Mouse (Mus musculus) gastrocnemius, adult 8-10 months (tissue): Measurements from ENCODE around the gene Gabpb1. TPM values are rescaled to one million over a fixed set of nuclear protein-coding genes. Genes with fewer than 3 reads are reported as not detected.
"Not testable (repeated sequence)": the region's sequence is repeated elsewhere in the genome, so short reads cannot be mapped to it uniquely, and the experiment has no call there.

Experiments
- DNase-seq, 2 experiments: peaks; one replicate each; pipeline ENCODE4 v3.0.0; 2022; ENCODE audit warnings: low spot score in 2 of 2
- total RNA-seq, 4 experiments: library from RNA; stranded (reverse); gene quantifications; 2 replicates each; pipeline ENCODE4 v1.2.4; 2022

Gene Gabpb1
- total RNA-seq, 4 experiments from 2014 or later = 6.1 to 9.0 (median 6.4) TPM

DNA sequence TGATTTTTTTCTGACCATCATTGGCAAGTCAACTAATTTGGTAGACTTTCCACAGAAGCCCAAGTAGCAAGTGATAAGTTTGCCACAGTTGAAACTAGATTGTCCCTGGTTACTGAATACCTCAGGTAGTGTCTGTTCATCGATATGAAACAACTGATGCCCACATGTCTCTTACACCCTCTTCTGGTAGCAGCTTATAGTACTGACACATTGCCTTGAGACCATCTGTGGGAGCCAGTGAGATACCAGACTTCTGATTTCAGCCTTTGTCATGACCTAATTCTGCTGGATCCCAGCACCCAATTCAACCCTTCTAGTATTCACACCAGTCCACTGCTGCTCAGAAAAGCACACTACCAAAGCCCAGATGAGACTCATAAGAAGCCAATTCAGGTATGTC, 31.4 kb downstream of the Gabpb1 start:
- DNase-seq = no peak

DNA sequence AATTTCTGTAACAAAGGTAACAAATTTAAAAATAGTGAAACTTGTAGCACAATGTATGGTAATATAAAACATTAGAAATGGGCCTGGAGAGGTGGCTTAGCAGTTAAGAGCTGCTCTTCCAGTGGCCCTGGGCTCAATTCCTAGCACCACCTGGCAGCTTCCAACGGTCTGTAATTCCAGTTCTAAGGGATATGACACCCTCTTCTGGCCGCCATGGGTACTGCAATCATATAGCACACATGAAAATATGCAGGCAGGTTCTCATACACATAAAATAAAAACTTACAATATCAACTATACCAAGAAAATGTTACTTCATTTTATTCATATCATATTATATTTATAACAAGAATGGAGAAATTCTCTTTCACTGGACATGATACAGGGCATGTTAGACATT, 35.8 kb downstream of the Gabpb1 start:
- no peak for DNase-seq

DNA sequence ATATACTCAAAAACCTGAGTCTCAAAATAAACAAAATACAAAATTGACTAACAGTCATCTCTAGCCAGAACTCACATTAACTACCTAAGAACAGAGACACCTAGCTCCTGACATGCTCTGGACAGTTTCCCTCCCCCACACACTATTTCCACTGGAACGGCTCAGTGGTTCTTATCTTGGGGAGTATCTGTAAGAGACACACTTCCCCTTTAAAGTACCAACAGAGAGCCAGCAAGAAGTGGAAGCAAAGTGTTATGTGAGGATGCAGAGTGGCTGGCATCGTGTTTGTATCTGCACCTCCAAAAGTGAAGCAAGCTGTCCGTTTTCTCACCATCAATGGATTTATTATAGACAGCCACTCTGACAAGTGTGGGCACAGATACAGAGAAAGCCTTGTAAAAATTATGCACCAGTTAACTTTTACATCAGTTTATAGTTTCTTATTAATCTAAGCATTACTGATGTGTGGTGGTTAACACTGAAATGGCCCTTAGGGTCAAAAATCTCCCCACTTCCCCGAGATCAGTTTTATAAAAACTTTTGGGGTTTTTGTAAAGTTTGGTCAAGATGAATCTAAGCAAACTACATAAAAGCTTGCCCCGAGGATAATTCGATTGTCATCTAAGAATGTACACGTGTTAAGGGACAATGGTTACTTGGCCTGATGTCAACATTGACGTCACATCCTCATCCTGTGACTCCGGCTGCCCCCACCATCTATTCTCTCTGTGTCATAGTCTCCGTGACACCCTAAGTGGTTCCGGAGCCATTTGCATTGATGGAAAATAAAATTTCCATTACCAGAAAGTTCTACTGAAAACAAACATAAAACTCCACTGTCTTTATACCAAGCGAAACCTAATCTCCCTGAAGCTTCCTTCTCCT, 40.0 kb downstream of the Gabpb1 start:
- DNase-seq = no peak

DNA sequence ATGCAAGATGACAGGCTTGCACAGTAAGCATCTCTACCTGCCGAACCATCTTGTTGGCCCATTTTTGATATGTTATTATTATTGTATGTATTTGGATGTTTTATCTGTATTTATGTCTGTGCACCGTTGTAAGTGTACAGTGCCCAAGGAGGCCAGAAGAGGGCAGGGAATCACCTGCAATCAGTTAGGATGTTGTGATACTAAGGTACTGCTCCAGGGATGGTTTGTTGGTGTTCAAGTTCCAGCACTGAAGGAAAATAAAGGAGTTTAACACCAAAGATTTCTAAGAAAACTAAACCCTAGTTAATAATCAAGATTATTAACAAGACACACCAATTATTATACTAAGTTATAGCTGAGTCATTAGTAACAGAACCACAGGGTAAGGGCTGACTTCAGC, 43.0 kb downstream of the Gabpb1 start:
- no peak for DNase-seq

DNA sequence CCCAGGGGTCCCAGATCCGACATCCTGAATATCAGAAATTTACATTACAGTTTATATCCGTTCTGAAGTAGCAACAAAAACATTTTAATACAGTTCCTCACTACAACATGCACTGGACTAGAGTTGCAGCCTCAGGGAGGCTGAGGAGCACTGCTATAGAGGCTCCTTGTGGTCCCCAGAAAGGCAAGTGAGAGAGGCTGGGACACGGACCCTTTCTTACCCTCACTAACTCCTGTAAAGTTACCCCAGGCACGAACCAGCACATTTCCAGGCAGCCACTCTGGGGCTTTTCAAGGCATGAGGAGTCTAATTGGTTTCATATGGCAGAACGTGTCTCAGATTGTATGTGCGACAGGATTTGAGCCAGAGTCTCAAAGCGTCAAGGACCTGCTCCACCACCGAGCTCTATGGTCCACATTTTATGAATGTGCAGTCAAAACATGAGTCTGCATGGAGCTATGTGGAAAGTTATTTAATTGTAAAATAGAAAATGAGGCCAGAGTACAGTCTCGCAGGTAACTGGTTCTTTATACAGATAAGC, 47.6 kb downstream of the Gabpb1 start:
- no peak for DNase-seq

DNA sequence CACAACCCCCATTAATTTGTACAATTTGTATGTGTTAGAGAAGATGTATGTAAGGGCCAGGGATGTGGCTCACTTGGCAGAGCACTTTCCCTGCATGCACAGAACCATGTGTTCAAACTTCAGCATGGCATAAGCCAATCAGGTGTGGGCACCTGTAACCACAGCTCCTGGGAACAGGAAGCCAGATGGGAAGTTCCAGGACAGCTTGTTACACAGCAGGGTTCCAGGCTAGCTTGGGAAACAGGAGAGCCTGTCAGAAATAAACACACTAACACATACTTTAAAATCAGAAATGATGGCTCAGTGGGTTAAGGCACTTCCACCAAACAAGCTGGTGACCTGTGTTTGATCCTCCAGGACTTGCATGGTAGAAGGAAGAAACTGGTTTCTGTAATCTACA, 53.0 kb downstream of the Gabpb1 start:
- DNase-seq = no peak

DNA sequence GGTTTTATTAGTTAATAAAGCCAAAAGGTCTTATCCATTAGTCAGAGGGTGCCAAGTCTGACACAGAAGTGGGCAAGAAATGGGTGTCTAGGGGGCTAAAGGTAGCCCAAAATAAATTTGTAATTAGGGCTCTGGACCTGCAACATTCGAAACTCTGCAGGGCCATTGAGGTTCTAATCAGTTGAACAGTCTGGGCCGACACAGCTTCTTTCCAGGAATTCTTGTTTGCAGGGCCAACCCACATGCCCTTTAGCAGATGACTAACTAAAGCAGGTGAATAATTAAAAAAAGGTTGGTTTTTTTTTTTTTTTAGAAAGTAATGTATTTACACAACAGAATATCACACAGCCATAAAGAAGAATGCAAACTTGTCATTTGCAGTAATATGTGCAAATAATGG, 53.7 kb downstream of the Gabpb1 start:
- DNase-seq = no peak

DNA sequence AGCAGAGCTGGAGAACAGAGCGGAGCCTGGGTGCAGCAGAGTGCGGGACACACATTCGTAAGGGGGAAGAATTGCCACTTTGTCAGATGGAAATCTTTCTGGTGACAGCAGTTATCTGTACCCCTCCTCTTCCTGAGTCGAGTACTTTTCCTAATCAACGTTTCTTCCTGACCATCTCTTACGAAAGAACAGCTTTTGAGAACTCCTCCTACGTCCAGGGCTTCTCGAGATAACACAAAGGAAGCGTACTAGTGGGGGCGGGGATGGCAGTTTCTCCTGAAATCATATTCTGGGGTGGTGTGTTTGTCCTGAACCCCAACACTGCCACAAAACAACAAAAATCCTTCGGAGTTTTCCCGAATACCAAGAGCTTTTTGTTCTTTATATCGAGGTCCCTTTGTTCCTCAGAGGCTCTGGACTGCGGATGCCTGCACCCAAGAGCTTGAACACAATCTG, 56.9 kb downstream of the Gabpb1 start, which contains the start of gene Hdc:
Hdc (minus strand) TSS at position 51 of the 456 bp plus-strand sequence.
- DNase-seq = no peak

DNA sequence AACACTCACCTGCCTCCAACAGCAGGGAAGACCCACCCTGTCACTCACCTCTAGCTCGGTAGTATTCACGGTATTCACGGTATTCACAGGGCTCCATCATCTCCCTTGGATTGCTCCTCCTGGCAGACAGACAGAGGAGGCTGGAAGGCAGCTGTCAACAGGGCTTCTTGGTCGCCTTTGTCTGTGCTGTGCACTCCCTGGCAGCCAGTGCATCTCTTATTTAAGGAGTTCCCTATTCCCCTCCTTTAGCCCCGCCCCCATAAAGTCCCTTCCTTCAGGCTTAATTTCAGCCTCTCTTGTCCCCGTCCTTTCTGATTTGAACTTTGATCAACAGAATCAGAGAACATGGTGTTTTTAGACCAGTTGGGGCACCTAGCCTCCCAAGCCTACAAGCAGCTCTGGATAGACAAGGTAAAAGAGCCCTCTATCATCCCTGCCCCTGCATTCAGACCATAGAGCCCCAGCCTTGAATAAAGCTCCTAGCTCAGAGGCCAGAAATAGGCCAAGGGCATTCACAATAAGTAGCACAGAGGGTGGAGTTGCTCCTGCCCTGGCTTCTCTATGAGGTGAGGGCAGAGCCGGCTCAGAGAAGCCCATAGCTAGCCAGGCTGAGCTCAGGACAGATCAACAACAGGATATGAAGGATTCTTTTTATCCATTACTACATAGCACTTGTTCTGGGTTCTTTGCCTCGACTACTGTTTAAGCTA, 57.5 kb downstream of the Gabpb1 start:
- DNase-seq = no peak

DNA sequence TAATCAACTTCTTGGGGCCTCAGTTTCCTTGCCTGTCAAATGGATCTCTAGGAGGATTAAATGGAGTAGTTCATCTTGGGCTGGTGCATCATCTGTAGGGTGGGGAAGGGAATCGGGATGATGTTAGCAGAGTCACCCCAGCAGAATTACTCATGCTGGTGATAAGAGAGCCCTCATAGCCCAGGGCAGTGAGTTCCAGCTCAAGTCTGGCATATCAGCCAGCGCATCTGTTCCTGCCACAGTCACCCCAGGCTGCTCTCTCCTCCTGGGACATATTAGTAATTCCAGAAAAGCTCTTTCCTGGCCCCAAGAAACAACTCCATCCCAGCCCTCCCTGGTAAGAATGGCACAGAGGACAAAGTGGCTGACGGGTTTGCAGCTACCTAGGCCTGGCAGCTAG, 60.8 kb downstream of the Gabpb1 start:
- no peak for DNase-seq

DNA sequence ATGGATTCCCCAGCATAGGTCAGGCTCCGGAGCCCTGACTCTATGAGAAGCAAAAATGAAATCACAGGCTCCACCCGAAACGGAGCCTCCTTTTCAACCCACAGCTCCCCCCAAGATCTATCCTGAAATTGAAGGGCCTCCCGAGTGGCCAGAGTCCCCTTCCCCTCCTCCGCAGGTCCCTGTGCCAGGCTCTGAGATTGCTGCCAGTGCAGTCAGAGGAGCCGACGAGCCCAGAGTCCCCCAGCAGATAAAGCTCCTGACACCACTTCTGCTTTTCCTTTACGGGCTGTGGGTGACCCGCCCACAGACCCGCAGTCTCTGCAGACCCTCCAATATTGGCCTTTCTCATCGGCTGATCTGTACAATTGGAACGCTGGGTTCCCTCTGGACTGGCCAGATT, 66.5 kb downstream of the Gabpb1 start:
- DNase-seq = not testable (repeated sequence)

DNA sequence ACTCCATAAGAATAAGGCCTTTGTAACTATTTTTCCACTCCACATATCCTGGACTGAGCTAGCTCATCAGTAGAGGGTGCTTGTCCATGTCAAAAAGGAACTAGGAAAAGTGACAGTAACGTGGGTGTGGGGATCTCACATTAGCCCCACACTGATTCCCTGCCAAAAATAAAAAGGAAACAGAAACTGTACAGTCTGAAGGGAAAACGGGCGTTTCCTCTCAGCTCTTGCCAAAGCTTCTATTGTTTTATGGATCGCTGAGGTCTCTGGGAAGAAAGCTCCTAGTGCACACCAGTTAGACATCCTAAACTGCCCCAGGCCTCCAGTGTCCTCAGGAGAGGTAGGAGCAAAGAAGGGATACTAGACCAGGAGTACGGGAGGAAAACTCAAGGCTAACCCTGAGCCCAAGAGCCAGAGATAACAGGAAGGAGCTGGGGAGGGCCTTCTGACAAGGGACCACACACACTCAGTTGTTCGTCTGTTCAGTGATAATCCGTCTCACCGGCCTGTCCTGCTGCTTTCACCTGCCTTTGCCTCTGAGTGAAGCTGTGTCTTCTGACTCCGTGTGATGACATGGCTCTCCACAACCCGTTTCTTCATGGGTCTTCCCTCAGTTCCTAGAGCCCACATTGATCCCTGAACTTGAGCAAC, 68.5 kb downstream of the Gabpb1 start:
- no peak for DNase-seq

DNA sequence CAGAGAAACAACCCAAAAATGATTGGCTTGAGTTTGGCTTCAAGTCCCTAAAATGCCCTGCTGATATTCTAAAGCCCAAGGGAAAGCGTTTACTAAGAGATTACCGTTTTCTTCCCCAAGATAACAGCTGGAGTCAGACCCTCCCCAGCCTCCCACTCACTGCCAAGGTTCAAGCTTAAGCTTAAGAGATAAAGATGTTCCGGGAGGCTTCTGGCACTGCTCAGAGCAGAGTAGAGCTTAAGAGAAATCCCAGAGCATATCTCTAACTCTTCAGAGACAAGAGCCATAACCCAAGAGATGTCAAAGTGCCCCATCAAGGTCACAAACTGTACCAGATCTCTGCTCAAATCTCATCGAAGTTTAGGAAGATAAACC, 69.5 kb downstream of the Gabpb1 start:
- no peak for DNase-seq

DNA sequence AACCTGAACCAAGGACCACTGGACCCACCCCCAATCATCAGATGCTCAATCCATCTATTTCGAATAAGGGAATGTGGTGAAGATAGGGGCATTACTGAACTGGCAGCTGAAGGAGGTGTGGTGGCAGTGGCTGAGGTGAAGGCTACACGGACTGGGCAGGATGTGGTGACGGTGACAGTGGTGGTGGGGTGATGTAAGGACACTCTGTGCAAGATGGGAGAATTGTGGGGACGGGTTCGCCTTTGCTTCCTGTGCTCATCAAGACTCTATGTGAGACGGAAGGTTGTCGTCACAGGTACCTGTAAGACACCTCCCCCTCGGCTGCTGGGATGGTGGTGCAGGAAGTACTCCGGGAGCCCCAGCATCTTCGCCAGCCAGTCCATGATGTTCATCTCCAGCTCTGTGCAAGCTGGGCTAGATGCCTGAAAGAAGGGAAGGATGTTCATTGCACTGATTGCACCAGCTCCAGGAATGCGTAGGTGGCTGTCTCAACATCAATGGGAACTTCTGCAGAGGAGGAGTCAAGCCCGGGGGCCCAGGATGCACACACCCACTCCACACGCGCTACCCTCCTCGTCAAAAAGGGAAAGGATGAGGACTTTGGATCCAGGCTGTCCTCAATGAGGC, 70.0 kb downstream of the Gabpb1 start:
- DNase-seq = no peak

DNA sequence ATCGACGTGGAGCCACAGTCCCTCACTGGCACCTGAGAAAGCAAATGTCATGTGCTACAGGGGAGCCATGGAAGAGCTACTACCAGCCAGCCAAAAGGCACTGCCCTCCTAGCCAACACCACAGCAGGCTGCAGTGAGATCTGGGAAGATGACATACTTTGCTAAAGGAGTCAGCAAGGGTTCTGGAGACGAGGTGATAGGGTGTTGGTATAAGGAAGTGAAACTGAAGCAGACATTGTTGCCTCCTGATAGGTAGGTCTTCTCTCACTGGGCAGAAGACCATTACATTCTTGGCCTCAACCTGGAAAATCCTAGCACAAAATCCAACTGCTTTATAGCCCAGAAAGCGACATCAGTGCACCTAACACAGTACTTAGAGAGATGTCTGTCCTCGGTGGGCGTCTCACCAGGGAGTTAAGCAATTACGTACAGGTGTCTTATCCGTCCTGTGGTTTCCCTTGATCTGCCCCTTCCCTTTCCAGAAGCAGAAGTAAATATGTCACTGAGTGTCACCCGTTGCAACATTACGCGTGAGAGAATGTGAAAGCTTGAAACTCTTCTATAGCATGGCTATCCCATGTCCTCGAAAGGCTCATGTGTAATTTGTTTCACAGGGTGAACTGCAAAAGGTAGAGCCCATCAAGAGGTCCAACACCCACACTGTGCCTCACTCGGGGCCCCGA, 74.1 kb downstream of the Gabpb1 start:
- no peak for DNase-seq

DNA sequence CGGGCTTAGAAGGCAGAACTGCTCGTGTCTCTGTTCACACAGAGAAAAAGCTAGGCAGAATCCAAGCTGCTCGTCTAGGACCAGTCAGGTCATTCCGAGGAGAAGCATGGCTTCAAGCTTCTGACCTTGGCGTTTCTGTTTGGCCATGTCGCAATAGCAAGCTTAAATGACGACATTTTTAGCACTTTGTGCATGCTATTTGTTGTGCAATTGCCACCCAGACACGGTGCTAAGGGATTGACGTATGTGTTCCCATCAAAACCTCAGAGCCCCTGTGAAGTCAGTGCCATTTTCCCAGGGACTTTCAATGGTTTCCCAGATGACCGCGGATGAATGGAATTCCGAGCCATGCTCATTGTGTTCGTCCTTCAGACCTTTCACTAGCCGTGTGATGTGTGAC, 75.6 kb downstream of the Gabpb1 start:
- DNase-seq = no peak

DNA sequence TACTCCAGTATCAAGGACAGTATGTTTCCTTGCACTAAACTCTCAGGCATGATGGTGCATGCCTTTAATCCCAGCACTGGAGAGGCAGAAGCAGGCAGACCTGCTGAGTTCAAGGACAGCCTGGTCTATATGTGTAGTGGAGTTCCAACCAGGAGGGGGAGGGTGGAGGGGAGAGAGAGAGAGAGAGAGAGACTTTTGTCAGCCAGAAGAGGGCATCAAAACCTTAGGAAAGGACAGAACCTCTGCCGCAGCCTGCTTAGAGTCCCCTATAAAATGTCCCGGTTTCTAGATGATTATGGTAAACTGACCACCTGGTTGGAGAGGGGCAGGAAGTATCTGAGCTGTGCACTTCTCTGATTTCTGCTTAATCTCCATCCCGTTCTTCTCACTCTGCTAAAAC, 77.1 kb downstream of the Gabpb1 start:
- no peak for DNase-seq

DNA sequence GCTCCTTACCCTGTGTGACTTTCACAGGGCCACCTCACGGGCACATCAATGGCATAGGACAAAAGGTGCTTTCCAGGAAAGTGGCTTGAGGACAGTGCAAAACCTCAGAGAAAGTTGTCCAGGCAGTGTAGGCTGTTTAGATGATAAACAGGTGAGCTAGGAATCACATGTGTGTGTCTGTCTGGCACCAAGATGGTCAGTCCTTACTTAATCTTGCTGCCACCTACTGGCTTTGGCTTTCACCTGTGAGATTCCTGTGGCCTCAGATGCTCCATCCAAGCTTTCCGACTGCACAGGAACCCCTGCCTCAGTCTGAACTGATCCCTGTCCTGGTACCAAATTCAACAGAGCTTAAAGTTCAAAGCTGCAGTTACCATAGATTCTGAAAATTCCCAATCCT, 77.8 kb downstream of the Gabpb1 start:
- DNase-seq = no peak

DNA sequence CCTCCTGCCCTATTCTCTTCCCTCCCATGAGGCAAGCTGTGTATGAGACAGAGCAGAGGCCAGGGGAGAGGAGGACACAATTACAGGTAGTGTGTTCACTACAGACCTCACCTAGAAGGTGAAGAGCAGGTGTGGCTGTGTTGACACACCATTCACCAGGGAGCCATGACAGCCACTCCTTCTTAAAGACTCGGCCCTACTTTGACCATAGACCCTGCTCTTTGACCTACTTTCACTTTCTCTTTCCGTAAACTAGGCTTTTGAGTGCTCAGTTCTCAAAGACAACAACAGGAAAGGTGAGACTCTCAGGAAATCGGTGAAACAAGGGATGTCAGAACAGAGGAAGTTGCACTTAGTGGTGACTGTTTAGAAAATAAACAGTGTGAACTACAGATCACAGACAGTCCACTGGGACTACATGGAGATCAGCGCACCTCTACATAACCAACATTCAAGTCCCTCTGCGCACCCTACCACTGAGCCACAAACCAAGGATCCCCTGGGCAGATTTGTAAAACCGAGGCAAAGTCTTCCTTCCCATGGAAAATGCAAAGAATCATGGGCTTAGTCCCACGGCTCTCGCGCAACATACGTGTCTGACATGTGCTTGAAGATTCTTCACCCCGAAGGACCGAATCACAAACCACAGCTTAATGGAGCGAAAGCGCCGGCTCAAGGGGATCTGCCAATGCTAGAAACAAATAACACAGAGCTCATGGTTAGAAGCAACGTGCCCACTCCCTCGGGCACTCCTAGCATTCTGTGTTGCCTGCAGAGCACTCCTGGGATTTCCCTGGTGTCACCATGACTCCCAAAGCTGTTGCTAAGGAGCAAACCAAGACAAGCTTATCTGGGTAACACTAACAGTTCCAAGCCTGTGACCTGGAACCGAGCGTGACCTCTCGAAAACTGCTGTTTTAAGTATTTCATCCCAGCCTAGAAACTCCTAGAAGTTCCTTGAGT, 78.6 kb downstream of the Gabpb1 start:
- no peak for DNase-seq
